Mouse (Mus musculus) erythroid progenitor cell, adult 5-6 weeks (primary cell): ENCODE data around the gene Asb4. TPM values are rescaled to one million over a fixed set of nuclear protein-coding genes. Genes with fewer than 3 reads are reported as not detected.

Experiments
- ATAC-seq: replicated peaks from 2 replicates; pipeline ENCODE4 v1.8.0; 2016; ENCODE audit warnings: moderate number of reproducible peaks, mild to moderate bottlenecking, moderate TSS enrichment, inconsistent platforms; ENCODE audit not compliant: poor library complexity, low FRiP score, severe bottlenecking
- total RNA-seq, 2 experiments: library from RNA; stranded (forward) in 1 of 2; stranded (reverse) in 1 of 2; fragments of 150-400 nt in 1 of 2; fragments of 186-747, 209-891 nt in 1 of 2; gene quantifications; 2 replicates each; pipeline versions ENCODE4 v1.2.3 to v1.2.4; 2015 to 2017; ENCODE audit warnings: low replicate concordance in 2 of 2

Gene Asb4
- total RNA-seq, 2 experiments from 2014 or later: not detected

DNA sequence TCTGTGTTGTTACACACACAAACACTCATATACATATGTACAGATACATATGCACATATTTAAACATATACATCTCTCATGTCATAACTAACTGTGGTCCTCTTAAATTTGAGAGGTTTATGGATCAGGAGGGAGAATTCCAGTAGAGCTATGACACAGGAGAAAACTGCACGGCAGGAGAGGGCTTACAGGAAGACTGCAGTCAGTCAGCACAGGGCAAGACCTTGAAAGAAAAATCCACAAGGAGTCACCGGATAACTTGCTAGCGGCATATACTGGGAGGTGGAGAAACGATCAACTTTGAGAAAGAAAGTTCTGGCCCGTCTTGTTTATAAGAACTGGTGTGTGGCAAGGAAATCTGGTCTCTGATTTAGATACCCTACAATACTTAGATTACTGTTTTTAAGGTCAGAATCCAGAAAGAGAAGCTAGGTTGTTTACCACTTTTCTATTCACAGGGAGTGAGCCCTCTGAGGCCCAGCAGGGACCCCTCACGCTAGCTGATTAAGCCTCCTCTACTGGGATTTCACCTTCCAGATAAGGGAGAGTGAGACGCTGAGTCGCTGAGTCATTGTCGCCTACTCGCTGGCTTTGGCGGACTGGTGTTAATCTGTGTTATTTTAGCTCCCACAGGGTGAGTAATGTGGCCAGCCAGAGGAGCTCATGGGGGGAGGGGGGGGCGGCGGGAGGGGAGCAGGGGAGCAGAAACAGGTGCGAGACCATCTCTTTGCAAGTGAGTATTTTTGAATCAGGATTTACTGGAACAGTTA lies 59.3 kb downstream of the Asb4 start:
- ATAC-seq: no peak

DNA sequence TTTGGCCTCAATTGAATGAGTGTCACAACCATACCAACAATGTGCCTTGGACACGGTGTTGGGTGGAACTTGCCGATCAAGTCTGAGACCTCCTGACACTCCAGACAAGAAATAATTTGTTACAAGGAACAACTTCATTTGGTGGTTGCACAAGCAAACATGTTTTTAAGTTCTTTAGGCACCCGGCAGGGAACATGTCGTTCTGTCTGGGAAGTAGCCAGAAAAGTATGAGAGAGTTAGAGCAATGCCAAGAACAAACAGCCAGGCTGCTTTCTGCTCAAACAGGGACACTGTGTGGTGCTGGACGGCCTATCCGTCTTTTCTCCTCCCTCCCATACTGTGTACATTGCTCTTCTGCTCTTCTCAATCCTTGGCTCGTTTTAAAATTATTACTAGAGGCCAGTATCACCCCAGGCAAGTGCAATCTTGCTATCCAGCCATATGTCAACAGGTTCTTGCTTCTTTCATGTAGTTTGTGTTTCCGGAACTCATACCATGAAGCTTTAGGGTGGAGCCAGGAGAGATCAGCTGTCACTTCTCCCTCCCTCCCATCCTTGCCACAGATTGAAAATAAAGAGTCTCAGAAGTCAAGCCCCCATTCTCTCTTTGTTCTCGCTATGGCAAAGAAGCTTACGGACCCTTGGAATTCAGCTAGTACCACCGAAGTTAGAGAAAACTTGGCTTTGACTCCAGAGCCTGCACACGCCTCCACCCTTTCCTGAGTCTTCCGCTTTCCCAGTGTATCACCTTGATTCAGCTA lies 60.1 kb downstream of the Asb4 start:
- ATAC-seq: no peak

DNA sequence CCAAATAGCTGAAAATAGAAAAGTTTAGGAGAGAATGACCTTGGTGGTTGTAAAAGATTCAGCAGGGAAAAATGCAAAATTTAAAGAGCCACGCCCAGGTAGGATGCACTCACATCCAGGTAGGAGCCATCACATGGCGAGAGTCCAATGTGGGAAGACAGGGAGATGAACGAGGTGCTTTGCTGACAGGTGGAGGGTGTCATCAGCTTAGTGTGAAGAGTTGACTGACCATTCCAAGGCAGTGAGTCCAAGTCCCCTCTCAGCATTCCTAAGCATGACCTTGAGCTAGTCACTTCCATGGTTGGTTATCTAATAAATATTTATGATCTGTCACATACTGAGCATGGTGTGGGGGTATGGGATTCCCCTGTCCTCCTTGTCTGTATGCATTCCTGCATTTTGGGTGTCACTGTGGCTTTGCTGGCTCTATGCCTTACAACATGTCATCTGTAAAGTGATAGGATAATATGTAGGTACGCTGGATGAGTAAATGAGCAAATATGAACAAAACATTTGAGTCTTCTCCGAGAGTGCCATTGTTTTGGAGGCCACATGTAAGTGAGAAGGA lies 61.2 kb downstream of the Asb4 start:
- ATAC-seq: no peak

DNA sequence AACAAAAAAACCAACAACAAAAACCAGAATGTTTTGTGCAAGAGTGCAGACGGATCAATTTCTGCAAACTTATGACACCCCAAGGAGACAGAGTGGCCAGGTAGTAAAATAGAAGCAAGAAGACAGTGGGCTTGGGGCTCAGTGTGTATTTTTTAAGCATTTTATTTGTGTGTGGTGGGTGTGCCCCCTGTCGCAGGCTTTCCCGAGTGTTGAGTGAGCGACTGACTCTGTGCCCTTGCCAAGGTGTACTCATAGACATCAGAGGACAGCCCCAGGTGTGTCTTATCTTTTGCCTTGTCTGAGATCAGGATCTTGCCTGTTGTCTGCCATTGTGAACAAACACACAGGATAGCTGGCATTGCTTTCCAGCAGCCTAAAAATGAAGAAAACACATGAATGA lies 63.8 kb downstream of the Asb4 start:
- ATAC-seq: no peak

DNA sequence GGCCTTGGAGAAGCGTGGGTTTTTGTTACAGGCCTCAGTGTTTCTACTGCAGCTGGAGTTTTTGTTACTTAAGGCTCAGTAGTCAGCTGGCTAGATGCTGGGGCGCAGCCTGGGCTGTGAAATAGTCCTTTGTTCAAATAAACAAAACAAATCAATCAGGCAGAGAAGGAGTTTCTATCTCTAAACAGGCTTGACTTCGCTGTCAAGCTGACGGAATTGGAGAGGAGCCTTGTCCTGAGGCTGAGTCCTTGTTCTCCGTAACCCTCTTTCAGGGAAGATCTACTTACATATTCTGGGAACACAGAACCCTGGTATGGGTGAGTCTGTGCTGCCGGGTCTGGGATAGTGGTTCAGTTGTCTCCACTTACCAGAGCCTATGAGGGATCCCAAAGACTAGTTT lies 64.4 kb downstream of the Asb4 start:
- ATAC-seq: no peak

DNA sequence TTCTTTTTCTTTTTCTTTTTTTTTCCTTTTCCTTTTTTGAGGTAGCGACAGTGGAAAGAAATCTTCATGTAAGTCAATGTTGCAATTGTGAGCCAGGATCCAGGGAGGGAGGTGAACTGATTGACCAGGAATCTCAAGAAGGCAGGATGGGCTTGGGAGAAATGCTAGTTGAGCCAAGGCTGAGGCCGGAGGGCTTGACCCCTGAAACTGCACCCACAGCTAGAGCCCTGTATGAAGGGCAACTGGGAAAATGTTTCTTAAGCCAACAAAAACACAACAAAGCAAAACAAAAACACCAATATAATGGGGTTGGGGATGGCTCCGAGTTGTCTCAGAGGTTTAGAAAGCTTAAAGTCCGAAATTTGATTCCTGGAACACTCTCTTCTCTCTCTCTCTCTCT lies 65.2 kb downstream of the Asb4 start:
- no peak for ATAC-seq

DNA sequence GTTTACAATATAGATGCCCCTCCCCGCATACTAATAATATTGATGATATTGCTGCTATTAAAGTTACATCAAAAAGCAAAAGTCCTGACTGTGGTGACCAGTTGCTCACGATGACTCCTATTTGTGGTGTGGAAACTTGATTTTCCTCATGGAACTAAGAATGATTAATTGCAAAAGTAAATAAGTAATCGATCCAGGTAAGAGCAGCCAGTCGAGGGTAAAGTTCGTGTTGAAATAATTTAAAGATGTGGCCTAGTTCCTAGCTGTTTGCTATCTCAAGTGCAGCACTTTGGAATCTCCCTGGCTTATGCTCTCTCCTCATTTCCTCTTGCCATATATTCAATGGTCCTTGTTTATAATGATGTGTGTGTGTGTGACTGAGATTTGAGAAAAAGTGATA lies 66.7 kb downstream of the Asb4 start:
- ATAC-seq: no peak

DNA sequence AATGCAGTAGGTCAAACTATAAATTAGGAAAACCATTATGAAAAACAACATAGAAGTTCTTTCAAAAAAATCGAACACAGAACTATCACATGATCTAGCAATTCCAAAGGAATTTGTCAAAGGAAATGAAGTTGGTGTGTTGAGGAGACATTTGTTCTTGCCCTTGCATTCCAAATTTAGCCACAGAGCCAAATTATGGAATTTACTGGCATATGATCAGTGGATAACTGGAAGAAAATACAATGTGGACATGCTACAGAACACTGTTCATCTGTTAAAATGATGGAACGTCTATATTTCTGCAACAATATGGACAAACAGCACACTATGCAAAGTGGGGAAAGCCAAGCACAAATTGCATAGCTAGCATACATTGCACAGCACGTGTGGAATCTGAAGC lies 72.7 kb downstream of the Asb4 start:
- ATAC-seq: no peak

DNA sequence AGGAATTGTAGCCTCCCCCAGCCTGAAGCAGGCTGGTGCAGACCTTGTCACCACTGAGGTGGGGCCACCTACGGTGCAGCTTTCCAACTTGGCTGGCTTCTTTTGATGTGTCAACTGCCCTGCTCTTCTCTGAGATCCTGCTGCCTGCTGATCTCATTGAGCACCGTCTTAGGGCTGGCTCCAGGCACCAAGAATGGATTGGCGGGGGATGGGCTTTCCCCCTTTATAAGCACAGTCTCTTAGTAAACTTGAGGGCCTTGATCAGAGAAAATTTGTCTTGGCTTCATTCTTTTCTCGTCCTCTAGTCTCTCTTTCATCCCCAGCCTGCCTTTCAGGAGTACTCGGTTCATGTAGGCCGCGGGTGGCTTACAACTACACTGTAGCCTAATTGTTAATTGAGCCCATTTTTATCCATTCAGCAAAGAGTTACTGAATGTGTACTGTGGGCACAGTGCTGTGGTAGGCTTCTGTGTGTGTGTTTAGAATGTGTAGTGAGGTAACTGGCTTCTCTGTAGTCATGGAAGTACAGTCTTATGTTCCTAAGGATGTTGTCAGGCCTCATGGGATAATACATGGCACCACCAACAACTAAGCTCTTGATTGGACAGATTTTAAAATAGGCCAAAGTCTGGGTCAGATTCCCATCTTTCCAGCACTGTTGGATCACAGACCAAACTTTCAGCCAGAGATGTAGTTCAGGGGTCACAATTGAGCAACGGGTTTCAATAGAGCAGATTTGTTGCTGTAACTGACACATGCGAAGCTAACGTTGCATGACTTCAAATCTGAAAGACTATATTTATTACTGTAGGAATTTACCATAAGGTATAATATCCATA lies 87.5 kb downstream of the Asb4 start:
- no peak for ATAC-seq

DNA sequence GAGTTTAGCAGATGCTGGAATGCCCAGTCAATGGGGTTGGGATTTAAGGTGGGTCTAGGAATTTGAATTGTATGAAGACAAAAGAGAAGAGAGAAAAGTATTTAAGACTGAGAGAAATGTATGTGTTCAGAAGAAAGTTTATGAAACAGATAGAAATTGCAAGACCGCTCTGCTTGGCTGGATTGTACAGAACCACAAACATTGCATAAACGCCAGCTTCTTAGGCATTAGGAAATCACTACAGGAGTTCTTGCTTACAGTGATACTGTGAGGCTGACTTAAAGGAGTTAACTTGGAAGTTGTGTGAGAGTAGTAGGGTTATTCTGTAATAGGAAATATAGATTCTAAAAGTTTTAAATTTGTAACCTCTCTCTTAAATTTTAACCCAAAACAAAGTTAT lies 89.5 kb downstream of the Asb4 start:
- no peak for ATAC-seq

DNA sequence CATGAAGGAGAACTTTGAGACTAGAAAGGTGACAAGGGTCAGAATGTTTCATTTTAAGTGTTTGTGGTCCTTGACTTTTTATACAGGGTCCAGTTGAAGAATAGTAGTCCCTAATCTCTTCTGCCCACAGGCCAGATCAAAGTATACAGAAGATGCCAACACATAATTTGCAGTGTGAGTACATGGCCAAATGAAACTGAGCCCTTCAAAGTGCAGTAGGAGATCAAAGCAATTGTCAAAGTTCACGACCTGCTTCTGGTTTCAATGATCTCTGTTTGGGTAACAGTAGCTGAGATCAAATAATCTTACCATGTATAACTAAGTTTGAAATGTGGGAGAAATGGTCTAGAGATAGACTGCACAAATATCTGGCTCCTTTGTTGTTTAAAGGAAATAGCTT lies 90.8 kb downstream of the Asb4 start:
- no peak for ATAC-seq

DNA sequence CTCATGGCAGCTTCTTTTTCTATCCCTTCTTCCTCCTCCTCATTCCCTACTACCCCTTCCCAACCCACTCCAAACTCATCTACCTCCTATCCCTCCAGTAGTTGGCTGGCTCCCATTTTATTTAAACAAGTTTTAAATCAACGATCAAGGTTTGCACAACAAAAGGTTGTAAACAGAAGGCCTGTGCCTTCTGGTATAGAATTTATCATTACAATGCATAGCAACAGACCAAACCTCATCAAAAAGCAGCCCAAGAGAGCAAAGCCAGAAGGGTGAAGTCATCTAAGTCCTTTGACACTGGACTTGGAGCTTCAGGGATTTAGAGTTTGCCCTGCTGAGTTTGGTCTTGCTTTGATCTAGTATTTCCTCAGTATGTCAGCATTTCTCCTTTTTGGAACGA lies 97.9 kb downstream of the Asb4 start:
- no peak for ATAC-seq

DNA sequence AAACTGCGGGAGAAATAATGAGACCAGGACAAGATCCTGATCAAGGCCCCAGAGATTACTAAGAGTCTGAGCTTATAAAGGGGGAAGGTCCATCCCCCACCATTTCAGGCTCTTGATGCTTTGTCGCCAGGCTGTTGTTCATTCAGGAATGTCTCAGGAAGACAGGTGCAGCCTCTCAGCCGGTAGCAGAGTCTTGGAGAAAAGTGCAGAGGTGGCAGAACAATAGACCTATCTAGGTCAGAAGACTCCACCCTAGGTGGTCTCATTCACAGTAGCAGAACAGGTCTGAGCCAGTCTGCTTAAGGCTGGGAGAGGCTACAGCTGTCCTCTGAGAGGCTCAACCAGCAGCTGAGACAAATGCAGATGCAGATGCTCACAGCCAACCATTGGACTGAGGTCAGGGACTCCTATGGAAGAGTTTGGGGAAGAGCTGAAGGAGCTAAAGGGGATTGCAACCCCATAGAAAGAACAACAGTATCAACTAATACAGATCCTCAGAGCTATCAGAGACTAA lies 99.1 kb downstream of the Asb4 start:
- no peak for ATAC-seq

Other genes starting within 250 kb of the Asb4 start
- not detected in 2 replicates for gene Pon1, start 189.4 kb upstream of the Asb4 start, total RNA-seq (2015; ENCODE audit: low replicate concordance)
- not detected in 2 replicates for gene Pon1, start 189.4 kb upstream of the Asb4 start, total RNA-seq (2017; ENCODE audit: low replicate concordance)
- 16.3 and 28.8 TPM in 2 replicates for gene Pon3, start 127.1 kb upstream of the Asb4 start, total RNA-seq (2015; ENCODE audit: low replicate concordance)
- gene Pon3, start 127.1 kb upstream of the Asb4 start, total RNA-seq (2017; ENCODE audit: low replicate concordance): 3.5 and 11.7 TPM in 2 replicates
- 163 and 182 TPM in 2 replicates for gene Pon2, start 84.9 kb upstream of the Asb4 start, total RNA-seq (2015; ENCODE audit: low replicate concordance)
- gene Pon2, start 84.9 kb upstream of the Asb4 start, total RNA-seq (2017; ENCODE audit: low replicate concordance): 69.1 and 72.4 TPM in 2 replicates
- gene Pdk4, start 112.9 kb downstream of the Asb4 start, total RNA-seq (2015; ENCODE audit: low replicate concordance): 0.84 TPM in 1 of 2 replicates, not detected in the other
- not detected in 2 replicates for gene Pdk4, start 112.9 kb downstream of the Asb4 start, total RNA-seq (2017; ENCODE audit: low replicate concordance)